Mouse (Mus musculus): ENCODE measurements at regions not wholly inside any gene's neighbourhood (a gene's known extent, or its start where the extent isn't known, plus 50 kb on each side); places are given as distances from the start of the nearest gene placed in this dataset.

DNA sequence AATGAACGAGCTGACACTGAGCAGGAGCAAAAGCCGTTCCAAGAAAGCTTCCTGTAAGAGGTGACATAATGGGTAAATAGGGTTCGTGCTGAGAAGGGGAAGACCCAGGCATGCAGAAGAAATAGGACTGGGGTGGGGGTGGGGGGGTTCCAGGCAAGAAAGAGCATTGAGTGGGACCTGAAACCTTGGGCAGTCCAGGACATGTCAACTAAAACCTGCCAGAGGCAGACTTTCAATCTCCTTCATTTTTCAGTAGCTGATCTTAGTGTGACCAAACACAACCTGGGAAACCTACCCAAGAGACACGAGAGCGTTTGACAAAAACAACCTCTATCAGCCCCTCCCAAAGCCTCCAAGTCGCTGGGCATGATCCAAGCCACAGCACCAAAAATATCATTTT, 133.4 kb upstream of the Zfp703 start:
- no peak for TF ChIP-seq GATA1 (IDR thresholded peaks at IDR 0.05; ENCODE audit: low read length)

DNA sequence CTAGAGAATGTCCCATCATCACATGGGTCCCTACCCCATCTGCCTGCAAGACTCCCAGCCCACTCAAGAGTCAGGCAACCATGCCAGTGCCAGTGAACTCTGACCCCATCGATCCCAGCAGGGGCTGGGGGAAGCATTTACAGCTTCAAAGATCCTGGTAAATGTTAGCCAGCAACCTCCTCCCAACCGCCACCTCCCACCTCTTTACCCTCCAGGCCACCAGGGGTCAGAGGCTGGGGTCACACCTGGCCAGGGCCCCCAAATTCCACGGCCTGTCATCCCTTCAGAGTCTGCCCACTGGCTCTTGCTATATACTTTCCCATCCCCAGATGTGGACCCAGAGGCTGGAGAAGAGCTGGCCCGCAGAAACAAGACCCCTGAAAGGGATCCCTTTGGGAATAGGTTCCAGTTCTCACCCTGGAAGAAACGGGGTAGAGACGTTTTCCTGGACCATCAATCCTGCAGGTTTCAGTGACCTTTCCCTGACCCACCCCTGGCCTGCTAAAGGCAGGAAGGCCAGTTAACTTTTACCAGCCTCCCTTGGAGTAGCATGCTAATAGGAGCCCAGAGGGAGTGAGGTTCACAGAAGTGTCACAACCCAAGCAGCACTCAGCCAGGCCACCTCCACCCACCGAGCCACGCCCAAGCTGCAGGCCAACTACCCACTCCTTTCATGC, 132.9 kb upstream of the Zfp703 start:
- TF ChIP-seq GATA1 (IDR thresholded peaks at IDR 0.05; ENCODE audit: low read length), result no peak

DNA sequence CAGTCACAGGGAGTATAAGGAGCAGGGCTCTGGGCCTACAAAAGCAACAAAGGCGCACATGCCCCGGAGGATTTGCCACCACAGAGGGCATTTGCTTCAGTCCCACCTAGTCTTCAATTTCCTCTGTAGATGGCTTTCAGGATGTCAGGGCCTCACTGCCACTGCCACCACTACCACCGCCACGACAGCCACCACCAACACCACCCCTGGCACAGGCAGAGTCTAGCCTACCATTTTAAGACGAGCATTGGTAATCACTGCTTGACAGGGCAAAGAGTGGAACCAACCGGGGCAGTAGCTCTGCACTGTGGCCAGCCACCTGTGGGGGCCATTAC, 132.3 kb upstream of the Zfp703 start:
- no peak for TF ChIP-seq GATA1 (IDR thresholded peaks at IDR 0.05; ENCODE audit: low read length)

DNA sequence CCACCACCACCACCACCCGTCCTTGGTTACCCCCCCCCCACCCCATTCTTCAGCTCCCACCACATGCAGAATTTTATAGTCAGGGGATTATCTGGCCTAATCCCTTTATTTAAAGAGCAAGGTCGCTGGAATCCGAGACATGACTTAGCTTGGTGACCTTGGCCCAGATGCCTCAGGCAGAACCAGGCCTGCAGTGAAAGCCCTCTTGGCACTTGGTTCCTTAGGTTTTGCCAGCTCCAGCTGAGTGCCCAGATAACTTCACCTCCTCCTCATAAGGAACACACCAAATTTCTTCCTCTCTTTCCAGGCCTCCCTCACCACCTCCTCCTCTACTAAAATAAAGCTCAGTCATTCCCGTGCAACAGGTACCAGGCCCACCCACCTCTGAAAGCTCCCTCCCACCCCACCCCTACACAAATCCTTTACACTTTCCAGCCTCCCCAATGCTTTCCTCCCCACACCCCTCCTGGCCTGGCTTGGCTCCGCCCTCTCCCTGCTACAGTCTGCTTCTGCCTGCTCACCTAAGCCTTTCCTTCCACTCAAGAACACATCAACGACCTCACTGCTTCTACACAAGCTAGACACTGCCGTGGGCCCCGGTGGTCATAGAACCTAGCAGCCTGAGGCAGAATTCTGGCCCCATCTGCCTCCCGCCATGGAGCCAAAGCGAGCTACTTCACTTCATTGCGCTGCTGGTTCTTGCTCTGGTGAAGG, 131.5 kb upstream of the Zfp703 start:
- TF ChIP-seq GATA1 (IDR thresholded peaks at IDR 0.05; ENCODE audit: low read length), result no peak

DNA sequence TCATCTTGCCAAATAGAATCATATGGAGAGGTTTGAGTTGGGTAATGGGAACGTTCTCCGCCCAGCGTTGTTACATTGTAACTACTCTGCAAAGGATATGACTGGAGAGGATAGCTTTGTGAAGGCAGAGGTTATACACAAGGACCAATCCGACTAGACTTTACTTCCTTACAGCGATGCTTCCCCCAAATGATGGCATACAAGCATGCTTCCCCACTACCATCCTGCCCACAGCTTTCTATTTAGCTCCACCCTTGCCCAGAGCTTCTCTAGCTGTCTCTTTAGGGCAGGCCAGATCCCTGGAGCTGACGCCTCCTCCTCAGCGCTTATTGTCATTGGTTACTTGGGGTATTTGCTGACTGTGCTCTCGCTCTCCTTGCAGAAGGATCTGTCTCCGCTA, 130.1 kb upstream of the Zfp703 start:
- no peak for TF ChIP-seq GATA1 (IDR thresholded peaks at IDR 0.05; ENCODE audit: low read length)

DNA sequence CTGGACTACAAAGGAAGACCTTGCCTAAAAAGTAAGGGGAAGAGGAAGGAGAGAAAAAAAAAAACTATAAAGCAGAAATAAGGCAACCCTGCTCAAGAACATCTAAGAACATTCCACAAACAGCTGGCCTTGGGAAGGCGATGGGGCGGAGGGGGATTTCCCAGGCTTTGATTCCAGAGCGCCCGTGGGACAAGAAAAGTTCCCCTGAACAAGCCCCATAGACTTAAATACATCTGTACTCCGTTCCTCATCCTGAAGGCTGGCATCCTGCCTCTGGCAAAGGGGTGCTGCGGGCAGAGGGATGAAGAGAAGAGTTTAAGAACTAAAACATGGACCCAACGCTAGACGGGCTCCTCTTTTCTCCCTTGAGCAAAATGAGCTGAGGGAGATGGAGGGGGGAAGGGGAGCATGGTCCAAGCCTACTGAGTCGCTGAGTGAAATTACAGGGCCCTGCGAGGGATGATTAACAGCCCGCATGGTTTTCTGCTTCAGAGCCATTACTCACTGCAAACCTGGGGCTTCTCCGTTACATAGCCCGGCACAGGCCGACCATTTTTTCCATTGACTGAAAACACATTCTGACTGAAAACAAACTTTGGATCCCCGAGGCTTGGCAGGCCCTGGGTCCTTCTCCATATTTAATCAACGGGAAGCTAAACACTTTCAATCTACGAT, 128.9 kb upstream of the Zfp703 start:
- TF ChIP-seq GATA1 (IDR thresholded peaks at IDR 0.05; ENCODE audit: low read length), result no peak

DNA sequence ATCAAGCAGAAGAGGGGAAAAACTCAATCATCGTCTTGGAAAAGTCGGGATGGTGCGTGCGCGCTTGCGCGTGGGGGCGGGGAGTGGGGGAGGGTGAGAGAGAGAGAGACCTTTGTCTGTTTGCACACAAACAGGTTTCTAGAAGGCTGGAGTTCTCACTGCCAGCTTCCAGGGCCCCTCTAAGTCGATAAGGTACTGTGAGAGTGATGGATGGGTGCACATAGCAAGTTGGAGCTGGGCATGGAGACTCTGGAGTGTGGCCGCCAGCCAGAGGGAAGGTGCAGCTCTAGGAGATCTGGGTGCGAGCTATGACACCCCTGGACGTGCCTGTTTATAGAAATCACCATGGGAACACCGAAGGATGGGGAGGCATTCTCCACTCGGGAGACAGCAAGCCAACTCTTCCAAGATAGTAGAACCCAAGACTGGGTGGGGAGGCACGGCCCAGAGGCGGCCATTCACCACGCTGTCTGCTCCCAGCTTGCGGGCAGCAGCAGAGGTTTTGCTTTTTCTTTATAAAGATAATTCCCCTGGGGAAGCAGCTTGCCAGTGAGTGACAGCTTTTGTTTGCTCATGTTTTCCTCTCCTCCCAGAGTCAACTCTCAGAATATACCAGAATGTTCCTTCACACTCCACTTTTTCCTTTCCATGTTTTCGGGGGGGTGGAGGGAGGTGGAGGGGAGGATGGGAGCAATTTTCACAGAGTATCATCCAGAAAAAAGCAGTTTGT, 128.0 kb upstream of the Zfp703 start:
- no peak for TF ChIP-seq GATA1 (IDR thresholded peaks at IDR 0.05; ENCODE audit: low read length)

DNA sequence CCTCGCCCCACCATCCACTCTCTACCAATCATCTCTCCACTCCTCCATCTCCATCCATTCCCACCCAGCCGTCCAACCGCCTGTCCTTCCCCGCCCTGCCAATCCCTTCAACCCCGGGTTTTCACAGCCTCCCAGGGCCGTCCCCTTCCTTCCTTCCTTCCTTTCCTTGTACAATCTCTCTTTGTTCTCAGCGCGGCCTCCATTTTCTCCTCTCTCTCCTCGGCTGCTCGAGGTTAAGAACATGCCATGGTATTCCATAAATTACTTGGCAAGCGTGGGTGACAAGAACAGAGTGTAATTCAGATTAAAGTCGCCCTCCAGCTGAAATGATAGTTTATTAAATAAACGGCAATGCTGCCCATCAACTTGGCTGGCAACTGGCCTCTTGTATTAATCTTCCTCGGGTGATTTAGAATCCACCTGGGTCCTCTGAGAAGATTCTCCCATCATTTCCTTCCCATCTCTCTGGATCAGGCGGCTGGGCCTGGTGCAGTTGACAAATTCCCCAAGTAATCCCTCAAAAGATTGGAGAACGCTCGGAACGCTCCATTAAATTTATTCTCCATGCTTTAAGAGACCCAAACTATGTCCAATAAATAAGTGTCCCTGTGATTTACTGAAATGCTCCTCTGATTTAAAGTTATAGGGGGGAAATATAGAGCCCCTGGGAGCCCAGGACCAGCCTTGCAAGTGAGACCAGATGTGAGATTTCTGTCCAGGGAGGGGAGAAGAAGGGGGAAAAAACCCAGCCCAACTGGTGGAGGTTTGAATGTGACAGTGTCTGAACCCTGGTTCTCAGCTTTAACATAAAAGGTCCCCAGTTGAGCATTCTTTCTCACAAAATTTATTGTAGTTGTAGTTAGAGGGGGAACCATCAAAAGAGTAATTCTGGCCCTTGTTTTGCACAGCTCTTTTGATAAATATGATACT, 125.0 kb upstream of the Zfp703 start:
- TF ChIP-seq GATA1 (IDR thresholded peaks at IDR 0.05; ENCODE audit: low read length), result no peak

DNA sequence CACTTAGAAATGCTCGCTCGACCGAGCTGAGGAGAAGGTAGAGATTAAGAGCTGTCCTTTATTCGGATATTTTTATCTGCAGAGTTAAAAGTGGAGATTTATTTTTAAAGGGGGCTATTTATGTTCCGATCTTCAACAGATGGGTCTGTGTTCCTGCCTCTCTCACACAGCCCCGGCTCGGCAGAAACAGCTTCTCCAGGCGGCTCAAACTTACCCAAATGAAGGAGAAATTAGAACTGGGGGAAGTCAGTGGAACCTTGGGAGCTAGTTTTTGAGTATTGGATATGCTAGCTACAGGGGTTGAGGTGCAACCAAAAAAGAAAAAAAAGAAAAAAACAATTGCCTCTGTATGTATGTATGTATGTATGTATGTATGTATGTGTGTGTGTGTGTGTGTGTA, 124.2 kb upstream of the Zfp703 start:
- no peak for TF ChIP-seq GATA1 (IDR thresholded peaks at IDR 0.05; ENCODE audit: low read length)

DNA sequence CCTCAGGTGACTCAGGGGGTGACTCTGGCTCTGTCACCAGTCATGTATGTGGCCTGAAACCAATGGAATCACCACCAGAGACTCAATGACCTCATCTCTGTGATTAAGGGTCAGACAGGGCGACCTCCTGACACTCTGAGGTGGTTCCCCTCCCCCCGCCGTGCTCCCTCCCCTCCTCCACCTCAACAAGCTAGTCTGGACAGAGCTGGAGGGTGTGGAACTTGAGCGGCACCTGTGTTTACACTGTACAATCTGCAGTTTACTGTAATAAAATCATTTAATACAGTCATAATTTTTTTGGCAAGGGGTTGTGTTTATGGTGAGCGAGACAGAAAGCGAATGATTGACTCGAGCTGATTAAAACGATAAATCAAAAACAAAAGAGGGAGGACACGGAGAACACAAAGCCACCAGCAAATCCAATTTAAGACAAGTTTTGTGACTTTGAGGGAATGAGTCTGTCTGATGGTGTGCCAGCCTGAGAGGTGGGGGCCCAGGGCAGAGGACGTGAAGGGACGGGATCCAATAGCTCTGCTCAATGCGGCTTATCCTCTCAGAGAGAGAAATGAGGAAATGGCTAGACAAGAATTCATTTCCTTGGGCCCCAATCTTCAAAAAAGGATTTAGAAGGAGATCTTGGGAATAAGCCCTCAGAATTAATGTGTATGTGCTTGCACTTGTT, 122.4 kb upstream of the Zfp703 start:
- no peak for TF ChIP-seq GATA1 (IDR thresholded peaks at IDR 0.05; ENCODE audit: low read length)

DNA sequence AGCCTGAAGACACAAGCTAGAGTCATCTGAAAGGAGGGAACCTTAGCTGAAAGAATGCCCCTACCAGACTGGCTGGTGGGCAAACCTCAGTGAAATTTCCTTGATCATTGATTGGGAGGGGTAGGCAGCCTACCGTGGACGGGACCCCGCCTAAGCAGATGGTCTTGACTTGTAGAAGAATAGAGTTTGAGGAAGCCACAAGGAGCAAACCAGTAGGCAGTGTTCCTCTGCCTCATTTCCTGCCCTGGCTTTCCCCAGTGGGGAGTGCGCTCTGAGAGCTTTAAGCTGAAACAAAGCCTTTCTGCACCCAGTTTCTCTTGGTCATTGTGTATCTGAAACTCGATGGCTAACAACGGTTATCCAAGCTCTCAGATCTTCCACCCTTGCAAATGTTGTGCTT, 121.9 kb upstream of the Zfp703 start:
- TF ChIP-seq GATA1 (IDR thresholded peaks at IDR 0.05; ENCODE audit: low read length), result no peak

DNA sequence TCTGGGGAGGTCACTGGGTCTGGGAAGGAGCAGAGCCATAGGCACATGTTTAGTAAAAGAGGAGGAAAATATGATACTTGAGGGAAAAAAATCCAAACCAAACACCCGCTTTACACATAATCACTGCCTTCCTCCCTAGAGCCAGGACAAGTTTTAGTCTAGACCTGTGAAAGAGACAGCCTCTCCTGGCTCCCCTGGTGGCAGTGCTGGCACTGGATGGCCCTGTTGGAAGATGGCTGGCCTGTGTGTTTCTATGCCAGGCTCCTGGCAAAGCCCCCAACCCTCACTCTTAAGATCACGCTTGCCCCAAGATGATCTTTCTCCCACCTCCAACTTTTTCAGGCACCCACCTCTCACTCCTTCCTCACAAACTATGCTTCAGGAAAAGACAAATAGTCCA, 112.6 kb upstream of the Zfp703 start:
- TF ChIP-seq GATA1 (IDR thresholded peaks at IDR 0.05; ENCODE audit: low read length), result no peak

DNA sequence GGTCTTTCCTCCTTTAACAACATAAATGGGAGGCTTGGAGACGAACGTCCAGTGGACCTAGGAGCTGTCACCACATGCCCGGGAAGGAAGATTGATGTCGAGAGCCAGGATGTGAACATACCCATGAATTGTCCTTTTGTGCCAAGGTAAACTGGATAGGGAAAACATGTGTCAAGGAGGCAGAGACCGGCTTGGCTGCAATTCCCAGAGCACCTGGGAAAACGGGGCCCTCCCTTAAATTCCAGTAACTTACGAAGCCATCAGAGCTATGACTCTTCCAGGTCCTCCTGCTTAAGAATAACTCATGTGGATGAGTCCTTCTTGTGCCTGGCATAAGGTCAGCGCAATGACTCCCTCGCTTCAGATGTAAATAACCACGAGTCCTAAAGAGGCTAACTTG, 112.2 kb upstream of the Zfp703 start:
- TF ChIP-seq GATA1 (IDR thresholded peaks at IDR 0.05; ENCODE audit: low read length), result no peak

DNA sequence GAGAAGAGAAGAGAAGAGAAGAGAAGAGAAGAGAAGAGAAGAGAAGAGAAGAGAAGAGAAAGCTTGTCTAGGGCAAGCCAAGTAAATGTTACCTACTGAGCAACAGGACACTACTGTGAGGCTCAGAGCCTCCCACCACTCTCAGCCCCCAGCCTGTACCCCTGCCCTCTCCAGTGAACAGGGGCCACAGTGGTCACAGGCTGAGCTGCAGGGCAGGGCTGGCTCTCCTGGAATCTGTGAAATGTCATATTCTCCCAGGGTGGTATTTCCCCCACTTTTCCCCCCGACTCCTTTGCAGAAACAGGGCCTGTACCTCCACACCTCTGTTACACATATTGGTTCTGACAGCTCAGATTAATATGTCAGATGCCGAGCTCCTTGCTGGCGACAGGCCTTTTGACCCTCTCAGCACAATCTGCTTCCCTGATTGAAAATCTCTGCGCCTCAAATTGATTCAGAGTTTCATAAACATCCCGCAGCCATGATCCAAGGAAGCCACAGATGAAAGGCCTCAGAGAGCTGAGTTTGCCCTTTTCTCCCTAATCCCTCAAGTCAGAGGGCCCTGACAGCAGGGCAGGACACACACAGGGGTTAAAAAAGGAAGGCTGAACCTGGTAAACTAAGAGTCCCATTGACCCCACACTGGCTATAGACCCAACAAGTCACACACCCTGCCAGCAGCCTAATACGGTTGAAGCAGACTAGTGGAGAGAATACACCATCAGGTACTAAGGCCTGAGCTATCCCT, 108.8 kb upstream of the Zfp703 start:
- no peak for TF ChIP-seq GATA1 (IDR thresholded peaks at IDR 0.05; ENCODE audit: low read length)

Data from G1E-ER4 (cell line).